Mouse (Mus musculus) heart, adult 11 months (tissue): ENCODE measurements around the gene H2-Ab1.

Source experiments
- DNase-seq: peaks from one replicate; pipeline ENCODE4 v3.0.0; 2022

H2-Ab1 gene

DNA sequence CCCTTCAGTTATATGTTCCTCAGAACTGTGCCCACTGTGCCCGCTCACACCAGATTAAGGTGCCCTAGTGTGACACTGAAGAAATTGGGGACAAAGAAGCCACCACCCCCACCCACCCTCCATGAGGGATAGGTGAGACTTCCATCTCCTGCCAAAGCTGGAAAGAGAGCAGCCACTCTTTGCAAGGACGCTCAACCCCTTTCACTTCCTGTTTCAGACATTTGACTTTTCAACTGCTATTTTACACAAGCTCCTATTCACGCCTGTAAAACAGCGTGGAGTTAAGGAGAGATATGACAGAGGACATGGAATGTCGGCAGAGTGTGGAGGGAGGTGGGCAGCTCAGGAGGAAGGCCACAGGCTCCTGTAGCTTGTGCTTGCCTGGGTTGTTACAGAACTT lies 29.0 kb downstream of the H2-Ab1 start:
- peak; percentile 74 for DNase-seq

DNA sequence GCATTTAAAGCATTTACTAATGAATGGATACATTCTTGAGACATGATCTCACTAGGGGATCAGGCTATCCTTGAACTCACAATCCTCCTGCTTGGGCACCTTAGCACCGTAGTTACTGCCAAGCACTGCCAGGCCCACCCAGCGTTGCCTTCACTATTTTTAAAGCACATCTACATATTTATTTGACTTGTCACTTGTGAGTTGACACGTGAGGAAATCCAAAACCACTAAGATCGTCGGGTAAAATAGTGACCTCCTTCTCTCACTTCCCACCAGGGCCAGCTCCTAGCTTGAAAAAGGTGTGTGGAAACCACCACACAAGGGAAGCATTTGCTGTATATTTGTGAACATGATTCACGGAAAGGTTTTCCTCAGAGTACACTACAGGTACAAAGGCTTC lies 29.5 kb downstream of the H2-Ab1 start:
- peak; percentile 49 for DNase-seq

DNA sequence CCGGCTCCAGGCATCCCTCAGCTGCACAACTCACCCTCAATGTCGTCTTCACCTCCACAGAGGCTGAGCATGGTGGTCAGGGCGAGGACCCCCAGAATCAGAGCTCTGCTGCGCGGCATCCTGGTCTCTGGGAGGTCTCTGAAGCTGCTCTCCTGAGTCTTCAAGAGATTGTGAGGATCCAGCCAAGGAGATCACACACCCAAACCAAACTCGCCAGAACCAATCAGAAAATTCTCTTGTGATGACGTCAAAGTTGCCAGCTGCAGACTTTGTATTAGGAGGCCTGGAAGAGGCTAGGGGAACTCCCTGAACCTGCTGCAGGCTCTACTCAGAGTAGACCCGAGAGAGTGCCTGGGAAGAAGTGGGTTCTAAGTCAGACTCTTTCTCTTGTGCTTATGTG lies 30.2 kb downstream of the H2-Ab1 start, which contains the start of gene H2-Aa:
H2-Aa (minus strand) TSS at position 176 of the 400 bp plus-strand sequence.
- peak; percentile 99 for DNase-seq

DNA sequence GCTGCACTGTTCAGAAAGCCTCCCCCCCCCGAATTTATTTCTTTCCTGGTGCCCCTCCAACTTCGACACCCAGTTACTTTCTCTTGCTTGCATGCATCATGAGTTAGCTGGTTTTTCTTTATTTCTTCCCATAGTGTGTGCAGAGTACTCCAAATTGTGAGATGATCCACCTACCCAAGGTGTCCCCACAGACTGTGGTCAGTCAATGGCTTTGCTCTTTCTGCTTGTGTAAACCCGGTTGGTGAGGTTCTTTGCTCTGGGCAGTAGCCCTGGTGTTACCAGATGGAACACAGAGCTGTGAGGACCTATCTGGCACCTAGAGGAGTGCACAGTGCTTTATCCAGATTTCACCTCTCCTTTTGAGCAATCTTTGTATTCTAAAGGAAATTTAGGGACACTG lies 30.6 kb downstream of the H2-Ab1 start:
- DNase-seq, result peak; percentile 65

DNA sequence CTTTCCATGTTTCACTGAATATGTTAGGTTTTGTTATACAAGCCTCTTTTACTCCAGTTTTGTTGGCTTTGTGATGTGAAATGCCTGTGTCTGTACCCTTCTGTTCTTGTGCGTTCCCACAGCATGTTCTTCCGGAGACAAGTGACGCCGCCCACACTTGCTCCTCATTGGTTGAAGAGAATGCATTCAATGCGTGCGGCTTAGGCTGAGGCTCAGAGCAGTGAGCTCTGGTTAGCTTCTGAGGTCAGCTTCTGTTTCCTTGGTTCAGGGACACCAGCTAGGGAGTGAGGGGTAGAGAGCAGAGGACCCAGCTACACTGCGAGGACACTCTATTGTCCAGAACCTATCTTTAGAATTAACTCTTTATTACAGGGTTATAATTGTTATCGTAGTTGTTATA lies 34.1 kb downstream of the H2-Ab1 start:
- peak; percentile 98 for DNase-seq

DNA sequence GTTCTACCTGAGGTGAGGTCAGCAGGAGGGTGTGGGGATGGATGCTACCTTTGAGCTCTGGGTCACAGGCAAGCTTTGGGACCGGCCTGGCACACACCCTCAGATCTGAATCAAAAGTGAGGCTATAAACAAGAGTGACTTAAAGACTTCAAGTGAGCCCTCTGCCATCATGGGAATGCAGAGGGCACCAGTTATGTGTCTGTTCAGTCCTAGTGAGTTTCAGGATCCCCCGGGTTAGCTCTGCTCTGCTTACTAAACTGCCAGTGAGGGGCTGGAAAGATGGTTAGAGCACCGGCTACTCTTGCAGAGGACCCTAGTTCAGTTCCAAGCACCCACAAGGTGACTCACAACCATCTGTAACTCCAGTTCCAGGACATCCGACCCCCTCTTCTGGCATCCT lies 35.1 kb downstream of the H2-Ab1 start:
- peak; percentile 71 for DNase-seq

DNA sequence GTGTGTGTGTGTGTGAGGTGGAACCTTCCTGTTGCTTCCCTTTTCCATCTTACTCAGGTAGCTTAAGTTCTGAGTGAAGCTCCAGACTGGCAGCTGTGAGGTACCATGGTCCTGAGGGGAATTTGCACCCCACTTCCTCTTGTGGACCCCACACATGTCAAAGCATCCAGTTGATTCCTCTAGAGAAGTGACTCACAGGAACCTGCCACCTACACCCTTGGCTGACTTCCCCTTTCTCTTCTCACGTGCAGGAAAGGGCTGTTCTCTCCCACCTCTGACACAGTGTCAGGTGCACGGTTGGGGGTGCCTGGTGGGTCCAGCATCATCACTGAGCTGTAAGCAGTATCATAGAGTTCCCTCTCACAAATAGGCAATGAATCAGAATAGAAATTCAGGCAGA lies 36.0 kb downstream of the H2-Ab1 start:
- DNase-seq, result peak; percentile 93

DNA sequence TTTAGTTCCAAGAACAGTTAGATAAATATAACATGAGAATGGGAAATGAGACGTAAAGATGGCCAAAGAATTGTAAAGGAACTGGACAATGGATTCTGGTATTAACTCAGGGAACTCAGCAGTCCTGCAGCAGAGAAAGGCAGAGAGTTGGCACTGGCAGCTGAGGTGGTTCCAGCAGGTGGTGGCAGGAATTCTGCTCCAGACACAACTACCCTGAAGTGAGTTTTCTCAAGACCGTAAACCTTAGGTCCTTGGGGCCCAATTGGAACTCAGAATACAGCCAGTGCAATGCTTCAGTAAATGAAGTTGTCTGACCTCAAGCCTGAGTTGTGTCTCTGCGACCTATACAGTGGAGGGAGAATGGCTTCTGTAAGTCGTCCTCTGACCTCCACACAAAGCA lies 36.8 kb downstream of the H2-Ab1 start:
- no peak for DNase-seq

DNA sequence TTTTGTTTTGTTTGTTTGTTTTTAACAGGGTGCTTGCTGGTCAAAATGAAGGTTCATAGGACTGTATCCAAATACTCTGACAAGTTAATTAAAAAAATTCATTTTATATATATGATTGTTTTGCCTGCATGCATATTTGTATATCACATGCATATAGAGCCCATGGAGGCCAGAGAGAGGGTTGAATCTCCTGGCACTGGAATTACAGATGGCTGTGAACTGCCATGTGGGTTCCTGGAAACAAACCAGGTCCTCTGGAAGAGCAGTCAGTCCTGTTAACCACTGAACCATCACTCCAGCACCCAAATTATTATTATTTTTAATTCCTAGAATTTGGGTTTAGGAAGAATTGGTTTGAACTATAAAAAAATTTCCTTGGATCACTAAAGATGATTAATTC lies 37.8 kb downstream of the H2-Ab1 start:
- DNase-seq, result peak; percentile 74

DNA sequence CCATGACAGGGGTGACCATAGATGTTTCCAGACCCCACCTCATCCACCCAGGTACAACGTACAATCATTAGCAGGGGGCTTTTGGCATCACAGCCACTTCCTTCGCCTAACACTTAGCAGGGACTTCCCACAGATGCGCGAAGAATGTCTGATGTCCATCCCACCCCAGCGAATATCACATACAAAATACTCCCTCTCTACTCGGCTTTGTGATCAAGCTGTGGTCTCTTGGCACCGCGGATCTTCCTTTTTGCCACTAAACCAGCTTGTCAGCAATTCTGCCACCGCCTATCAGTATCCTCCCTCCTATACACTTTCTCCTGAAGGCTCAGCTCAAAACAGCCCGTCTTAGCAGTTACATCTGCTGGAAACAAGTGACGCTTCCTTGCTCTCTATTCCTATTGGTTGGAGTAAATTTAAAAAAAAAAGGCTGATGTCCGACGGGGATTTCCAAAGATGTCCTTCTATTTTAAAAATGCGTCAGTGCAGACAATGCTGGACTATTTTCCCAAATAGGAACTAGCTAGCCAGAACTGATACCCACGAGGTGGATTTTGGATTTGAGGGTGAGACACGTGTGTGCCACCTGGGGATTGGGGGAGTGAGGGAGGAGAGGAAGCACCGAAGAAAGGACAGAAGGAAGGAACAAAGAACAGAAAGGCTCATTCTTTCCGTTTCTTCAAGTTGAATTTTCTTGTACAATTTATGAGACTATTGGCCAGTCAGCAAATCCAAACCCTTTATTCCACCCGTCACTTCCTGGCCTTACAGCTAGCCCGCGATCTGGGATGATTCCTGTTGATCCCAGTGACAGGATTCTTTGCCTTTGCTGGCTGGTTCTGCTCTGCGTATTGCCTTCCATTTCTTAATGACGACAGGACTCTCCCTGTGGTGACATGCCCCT lies 38.7 kb downstream of the H2-Ab1 start:
- peak; percentile 97 for DNase-seq

DNA sequence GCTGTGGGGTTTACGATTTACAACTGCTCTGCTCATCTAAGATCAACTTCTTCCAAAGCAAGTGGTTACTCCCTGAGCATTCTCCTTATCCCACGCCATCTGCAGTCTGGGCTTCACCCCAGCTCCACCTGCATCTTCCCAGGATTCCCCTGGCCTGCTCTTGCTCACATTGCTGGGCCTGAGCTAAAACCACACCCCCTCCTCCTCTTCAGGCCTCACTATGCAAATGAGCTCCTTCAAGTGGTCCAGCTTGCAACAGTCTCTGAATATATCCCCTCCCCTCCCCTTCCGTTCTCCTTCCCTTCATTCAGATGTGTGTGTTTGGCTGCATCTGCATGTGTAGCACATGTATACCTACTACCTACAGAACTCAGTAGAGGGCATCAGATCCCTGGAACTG lies 41.9 kb downstream of the H2-Ab1 start:
- DNase-seq, result peak; percentile 91

DNA sequence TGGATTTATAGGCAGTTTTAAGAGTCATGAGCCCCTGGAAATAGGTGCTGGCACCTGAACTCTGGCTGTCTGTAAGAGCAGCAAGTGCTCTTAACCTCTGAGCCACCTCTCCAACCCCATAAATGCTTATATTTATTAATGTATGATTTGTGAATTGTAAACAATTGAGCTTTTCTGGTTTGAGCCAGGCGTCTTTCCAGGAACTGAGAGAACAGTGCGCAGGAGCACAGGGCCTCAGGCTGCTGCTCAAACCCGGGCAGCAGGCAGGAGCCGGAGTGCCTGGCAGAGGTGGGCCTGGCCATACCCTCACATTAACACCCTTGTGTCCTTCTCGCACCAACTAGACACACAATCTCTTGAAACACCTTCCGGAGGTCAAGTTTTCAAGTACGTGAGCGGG lies 42.6 kb downstream of the H2-Ab1 start:
- DNase-seq, result peak; percentile 61

DNA sequence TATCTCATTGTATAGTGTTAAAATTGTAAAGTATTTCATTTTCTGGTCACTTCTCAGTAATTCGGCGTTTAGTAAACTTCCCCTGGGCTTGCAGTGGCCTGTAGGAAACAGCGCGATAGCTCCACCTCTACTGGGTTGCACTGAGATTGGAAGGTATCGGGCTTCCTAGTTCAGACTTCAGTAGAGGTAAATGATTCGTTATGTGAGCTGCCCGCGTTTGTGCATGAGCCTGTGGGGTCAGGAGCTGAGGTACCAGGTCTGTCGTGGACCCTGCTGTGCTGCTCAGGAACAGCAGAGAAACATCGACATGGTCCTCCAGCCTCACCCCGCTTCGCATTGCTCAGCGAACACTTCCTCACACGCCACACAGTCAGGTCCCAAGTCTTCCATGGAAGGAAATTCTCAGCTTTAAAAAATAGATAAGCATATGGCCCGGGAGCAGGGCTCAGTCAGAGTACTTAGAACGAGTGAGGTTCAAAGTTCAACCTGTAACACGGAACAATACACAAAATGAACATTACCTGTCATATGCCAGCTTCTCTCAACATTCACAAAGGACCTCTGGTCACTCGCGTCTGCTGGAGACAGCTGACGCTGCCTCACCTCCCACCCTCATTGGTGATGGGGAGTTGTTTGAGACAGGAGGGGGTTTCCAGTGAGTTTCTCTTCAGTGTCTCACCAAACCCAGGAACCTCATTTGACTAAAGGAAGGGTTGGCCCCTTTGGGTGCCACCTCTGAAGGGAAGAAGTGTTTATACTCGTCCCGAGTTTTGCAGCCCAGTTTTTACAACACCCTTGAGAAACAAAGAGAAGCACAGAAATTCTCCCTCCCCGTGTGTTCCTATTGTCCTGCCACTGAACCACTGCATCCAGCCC lies 43.4 kb downstream of the H2-Ab1 start:
- DNase-seq, result peak; percentile 95

DNA sequence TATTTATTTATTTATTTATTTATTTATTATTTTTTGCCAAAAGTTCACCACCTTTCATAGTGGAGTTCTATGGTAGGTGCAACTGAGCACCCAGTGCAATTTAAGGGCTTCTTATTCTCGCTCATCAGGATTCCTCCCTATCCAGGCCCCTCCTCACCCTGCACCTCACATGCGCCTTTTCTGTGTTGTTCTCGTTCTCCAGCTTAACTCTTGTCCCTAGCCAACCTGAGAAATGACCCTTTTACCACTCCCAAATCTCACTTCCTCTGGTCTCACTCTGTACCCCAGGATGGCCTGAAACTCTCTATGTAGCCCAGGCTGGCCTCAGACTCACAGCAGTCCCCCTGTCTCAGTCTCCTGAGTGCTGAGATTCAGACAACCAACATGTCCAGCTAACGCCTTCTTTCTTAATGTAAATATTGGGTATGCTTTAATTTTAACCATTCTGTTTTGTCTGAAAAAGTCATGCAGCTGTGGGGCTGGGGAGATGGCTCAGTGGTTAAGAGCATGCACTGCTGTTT lies 44.2 kb downstream of the H2-Ab1 start:
- DNase-seq, result peak; percentile 48

DNA sequence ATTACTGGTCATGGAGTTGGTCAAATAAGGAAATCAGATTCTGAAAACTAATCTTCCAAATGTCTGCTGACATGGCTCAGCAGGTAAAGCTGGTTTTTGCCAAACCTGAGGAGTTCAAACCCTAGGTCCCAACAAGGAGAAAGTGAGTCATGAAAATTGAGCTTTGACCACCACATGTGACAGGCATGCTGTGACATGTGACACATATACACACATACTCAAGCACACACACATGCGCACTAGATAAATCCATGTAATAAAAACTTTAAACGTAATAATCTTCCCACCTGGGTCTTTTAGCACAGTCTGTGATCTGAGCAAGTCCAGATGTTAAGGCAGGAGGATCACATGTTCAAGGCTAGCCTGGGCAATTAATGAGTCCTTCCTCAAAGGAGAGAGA lies 46.3 kb downstream of the H2-Ab1 start:
- DNase-seq, result peak; percentile 49

DNA sequence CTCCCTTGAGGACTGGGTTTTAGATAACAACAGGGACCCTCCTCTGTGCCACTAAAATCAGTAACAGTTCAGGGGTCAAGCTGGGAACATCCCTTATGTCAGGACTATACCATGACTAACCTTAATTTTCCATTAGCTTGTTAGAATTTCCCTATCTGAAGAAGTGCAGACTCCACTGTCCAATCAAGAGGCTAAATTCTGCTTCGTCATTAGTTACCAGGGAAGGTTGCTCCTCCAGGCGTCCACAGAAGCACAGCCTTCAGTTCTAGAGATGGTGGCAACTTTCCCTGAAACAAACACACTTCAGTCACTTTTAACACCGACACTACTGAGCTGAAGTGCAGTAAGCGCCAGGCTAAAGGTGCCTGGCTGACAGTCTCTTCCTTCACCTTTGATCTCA lies 47.3 kb downstream of the H2-Ab1 start:
- DNase-seq, result peak; percentile 97

DNA sequence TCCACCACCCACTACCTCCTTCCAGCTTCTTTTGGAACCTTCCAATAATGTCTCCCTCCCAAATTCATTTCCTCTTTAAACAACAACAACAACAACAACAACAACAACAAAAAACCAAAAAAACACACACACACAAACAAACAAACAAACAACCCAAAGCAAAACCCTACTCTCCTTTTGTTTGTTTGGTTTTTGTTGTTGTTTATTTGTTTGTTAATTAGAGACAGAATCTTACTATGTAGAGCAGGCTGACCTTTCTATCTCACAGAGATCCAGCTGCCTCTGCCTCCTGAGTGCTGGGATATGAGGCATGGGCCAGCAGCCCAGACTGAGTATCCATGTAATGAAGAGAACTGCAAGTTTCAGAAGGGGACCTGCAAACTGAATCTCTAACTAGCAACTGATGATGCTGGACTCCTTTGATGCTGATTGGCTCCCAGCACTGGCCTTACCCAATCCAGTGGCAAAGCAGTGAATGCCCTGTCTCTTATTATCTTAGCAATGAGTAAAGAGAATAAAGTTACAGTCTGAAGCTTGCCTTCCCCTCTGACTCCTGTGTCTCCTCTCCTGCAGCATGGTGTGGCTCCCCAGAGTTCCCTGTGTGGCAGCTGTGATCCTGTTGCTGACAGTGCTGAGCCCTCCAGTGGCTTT lies 48.0 kb downstream of the H2-Ab1 start, which contains the start of gene H2-Eb1:
H2-Eb1 (plus strand) TSS at position 488 of the 651 bp plus-strand sequence.
- peak; percentile 98 for DNase-seq

DNA sequence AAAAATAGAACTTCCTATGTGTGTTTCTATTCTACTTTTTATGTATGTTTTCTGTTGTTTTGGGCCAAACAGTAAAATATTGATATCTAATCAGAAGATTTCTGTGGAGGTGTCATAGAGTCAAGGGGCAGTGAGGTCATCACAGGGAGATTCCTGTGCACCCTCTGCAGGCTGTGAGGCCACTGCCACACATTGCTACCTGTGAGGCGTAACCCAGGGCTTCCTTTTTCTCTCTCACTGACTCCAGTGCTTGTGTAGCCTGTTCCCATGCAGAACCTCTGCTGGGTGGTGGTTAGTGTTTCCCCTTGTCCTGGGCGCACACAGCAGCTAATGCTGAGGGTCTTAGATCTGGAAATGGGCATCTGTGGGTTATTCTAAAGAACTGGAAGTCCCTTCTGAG lies 48.9 kb downstream of the H2-Ab1 start:
- peak; percentile 87 for DNase-seq

DNA sequence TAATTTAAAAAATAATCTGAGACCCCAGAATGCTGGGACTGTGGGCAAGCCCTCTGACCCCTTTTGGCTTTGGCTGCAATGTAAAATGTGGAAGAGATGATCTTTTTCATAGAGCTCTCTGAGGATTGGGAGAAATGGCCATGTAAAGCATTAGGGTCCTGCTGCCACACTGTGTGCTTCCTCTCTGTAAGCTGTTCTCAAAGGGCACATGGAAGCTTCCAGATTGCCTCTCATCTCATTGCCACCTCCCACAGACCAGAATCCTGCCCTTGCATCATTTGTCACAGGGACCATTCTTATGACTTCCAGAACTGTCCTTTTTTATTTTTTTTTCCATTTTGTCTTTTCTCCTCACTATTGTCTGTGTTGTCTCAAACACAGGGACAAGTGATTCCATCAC lies 49.7 kb downstream of the H2-Ab1 start:
- peak; percentile 50 for DNase-seq

DNA sequence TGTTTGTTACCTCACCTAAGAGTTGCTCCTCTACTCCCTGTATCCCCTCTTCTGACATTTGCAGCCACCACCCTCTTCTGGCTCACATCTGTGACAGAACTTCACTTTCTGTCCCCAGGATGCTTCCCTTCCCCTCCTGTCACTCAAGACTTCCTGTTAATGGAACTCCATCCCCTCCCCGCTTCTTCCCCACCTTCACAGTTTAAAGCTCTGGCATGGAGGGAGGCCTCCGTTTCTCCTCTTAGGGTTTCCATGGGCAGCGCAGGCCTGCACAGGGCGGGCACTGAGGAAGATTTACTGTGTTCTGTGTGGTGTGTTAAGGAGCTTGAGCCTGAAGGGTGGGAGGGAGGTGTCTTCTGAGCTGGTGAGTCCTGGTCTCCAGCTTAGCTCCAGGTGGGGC lies 50.7 kb downstream of the H2-Ab1 start:
- peak; percentile 89 for DNase-seq

DNA sequence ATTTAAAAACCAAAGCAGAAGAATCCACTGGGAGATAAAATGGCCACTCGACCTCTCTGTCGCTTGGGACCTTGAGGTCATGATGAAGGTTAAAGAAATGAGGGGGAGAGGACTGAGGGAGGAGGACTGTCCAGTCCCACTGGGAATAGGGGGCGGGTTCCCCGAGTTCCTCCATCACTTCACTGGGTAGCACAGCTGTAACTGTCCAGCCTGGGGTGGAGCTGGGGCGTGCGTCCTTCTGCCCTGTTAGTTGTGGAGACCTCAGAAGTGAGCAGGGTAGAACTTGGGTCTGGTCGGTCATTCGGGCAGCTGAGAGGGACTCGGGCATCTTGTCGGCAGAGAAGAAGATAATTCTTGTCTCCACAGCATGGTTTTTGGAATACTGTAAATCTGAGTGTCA lies 51.7 kb downstream of the H2-Ab1 start:
- peak; percentile 91 for DNase-seq

DNA sequence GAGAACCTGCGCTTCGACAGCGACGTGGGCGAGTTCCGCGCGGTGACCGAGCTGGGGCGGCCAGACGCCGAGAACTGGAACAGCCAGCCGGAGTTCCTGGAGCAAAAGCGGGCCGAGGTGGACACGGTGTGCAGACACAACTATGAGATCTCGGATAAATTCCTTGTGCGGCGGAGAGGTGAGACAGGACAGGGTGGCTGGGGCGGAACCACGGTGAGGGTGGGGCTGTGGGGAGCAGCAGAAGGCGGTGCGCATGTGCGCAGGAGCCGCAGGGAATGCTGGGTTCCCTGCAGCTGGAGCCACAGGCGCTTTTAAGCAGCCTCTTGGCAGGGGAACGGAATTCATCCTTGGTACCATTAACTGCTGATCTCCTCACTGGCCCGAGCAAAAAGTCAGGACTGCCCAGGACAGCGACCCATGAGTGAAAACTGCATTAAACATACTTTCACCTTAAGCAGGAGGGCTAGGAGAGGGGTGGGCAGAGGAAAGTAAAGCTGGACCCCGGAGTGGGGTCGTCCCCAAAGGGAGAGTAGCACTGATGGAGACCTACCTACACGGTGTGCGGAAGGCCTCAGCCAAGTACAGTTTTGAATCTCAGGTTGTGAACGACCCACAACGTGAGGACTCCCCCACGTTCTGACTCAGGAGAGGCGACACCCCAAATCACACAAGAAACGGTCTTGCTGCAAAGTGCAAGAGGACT lies 52.3 kb downstream of the H2-Ab1 start:
- peak; percentile 98 for DNase-seq
